Mouse (Mus musculus) forebrain, postnatal 0 days (tissue): ENCODE results near the gene A930002H24Rik. TPM values are rescaled to one million over a fixed set of nuclear protein-coding genes. Genes with fewer than 3 reads are reported as not detected.

Source experiments
- ATAC-seq: fragments of 200-750 bp; cut with Nextera tagmentation; 2 replicates; pipeline ENCODE4 v1.8.0; 2017; ENCODE audit warnings: mild to moderate bottlenecking, moderate library complexity
- DNase-seq: peaks from one replicate; pipeline ENCODE4 v3.0.0-alpha.2; 2015
- H3K27ac ChIP-seq: fragments of 300-500 bp; sonication (generic); 2 replicates; pipeline ENCODE4 v1.5.1; 2014; ENCODE audit warnings: low read depth, mild to moderate bottlenecking, antibody characterized with exemption, low read length, moderate library complexity, mixed read lengths
- H3K27me3 ChIP-seq: fragments of 300-500 bp; sonication (generic); 2 replicates; pipeline ENCODE4 v1.6.1; 2014; ENCODE audit warnings: mild to moderate bottlenecking, low read length, mixed read lengths; ENCODE audit not compliant: insufficient read depth
- H3K36me3 ChIP-seq: fragments of 300-500 bp; sonication (generic); 2 replicates; pipeline ENCODE4 v1.6.1; 2014; ENCODE audit warnings: mild to moderate bottlenecking, moderate library complexity; ENCODE audit not compliant: insufficient read depth
- H3K4me1 ChIP-seq: fragments of 300-500 bp; sonication (generic); 2 replicates; pipeline ENCODE4 v1.6.1; 2014; ENCODE audit warnings: antibody characterized with exemption; ENCODE audit not compliant: insufficient read depth
- H3K4me2 ChIP-seq: fragments of 300-500 bp; sonication (generic); 2 replicates; pipeline ENCODE4 v1.6.1; 2014; ENCODE audit warnings: low read depth, mild to moderate bottlenecking, moderate library complexity
- H3K4me3 ChIP-seq: fragments of 300-500 bp; sonication (generic); 2 replicates; pipeline ENCODE4 v1.5.1; 2014; ENCODE audit warnings: low read depth, low read length, mixed read lengths
- H3K9ac ChIP-seq: fragments of 300-500 bp; sonication (generic); 2 replicates; pipeline ENCODE4 v1.6.1; 2014; ENCODE audit warnings: mild to moderate bottlenecking
- H3K9me3 ChIP-seq: fragments of 300-500 bp; sonication (generic); 2 replicates; pipeline ENCODE4 v1.6.1; 2016; ENCODE audit warnings: low read length
- CTCF ChIP-seq: sonication (generic); IDR thresholded peaks from 2 replicates; pipeline ENCODE4 v1.5.1; 2016; ENCODE audit warnings: antibody characterized with exemption, control low read depth, low read depth
- WGBS: fragments of 180-500 bp; shearing (Covaris S2); extraction: QIAGEN DNeasy Blood & Tissue Kit; methylation state at CpG from one replicate; pipeline ENCODE4 v1.1.7; 2014; 5-methylcytosine and 5-hydroxymethylcytosine counted together
- polyA plus RNA-seq: library from polyadenylated mRNA; unstranded; fragments of >200 nt; fragmentation: Nextera tagmentation; extraction: Ambion mirVana; gene quantifications from 2 replicates; pipeline ENCODE4 v1.2.1, GENCODE M21; 2015
- total RNA-seq: library from RNA; depleted of rRNA; stranded (reverse); fragments of >200 nt; gene quantifications from 2 replicates; pipeline ENCODE4 v1.2.3, GENCODE M21; 2014; rRNA removed

Gene A930002H24Rik
- total and polyA plus RNA-seq, 2 experiments from 2014 or later, result 1.5 to 6.0 TPM

GRCm38 (mm10) chr17:63824141-63824540 lies 39.5 kb downstream of the A930002H24Rik start:
- no peak for ATAC-seq
- H3K36me3 ChIP-seq, result no peaks in the 10 kb centered on the region
- no peak overlapping the region for H3K9ac ChIP-seq
- WGBS, result 95% methylated on average over 4 of the region's 4 CpGs
- H3K9me3 ChIP-seq, result no peaks in the 10 kb centered on the region
- H3K27me3 ChIP-seq, result no peaks in the 10 kb centered on the region
- H3K27ac ChIP-seq, result no peak overlapping the region
- H3K4me3 ChIP-seq, result no peak overlapping the region
- H3K4me1 ChIP-seq, result no peaks in the 10 kb centered on the region
- TF ChIP-seq CTCF, result no peak
- DNase-seq, result no peak
- no peak overlapping the region for H3K4me2 ChIP-seq

- H3K9me3 ChIP-seq, result no peaks in the 10 kb centered on the region
- ATAC-seq, result no peak
- H3K9ac ChIP-seq, result no peak overlapping the region
- H3K4me1 ChIP-seq, result no peaks in the 10 kb centered on the region
- no peak overlapping the region for H3K4me2 ChIP-seq
- WGBS, result 92% methylated on average over 10 of the region's 10 CpGs
- DNase-seq, result no peak
- no peak overlapping the region for H3K4me3 ChIP-seq
- no peak overlapping the region for H3K27ac ChIP-seq
- no peak for TF ChIP-seq CTCF
- no peaks in the 10 kb centered on the region for H3K27me3 ChIP-seq
- H3K36me3 ChIP-seq, result no peaks in the 10 kb centered on the region
Observed at GRCm38 (mm10) chr17:63818444-63819027, 45.1 kb downstream of the A930002H24Rik start.

- 85% methylated on average over 6 of the region's 6 CpGs for whole genome bisulfite sequencing
Observed at GRCm38 (mm10) chr17:63813552-63813951, 50.0 kb downstream of the A930002H24Rik start.

More at GRCm38 (mm10) chr17:63813552-63813951, 50.0 kb downstream of the A930002H24Rik start:
- no peak overlapping the region for H3K4me3 ChIP-seq
- TF ChIP-seq CTCF, result no peak
- no peaks in the 10 kb centered on the region for H3K4me1 ChIP-seq
- ATAC-seq (no peak), DNase-seq (no peak)
- H3K9me3 ChIP-seq, result no peaks in the 10 kb centered on the region
- H3K9ac ChIP-seq, result no peak overlapping the region
- no peaks in the 10 kb centered on the region for H3K27me3 ChIP-seq
- H3K27ac ChIP-seq, result no peak overlapping the region
- no peaks in the 10 kb centered on the region for H3K36me3 ChIP-seq
- H3K4me2 ChIP-seq, result no peak overlapping the region

Other genes starting within 250 kb of the A930002H24Rik start
- 30.2 and 31.8 TPM in 2 replicates for gene Fer, start 729 bp downstream of the A930002H24Rik start, total RNA-seq
- 18.0 and 22.1 TPM in 2 replicates for gene Fer, start 729 bp downstream of the A930002H24Rik start, polyA plus RNA-seq